Mouse (Mus musculus) olfactory bulb, adult 2 months (tissue): ENCODE data around the gene Hk1.

Source experiments
- CTCF ChIP-seq: fragments of 200-500 bp; IDR thresholded peaks from 2 replicates; pipeline ENCODE4 v1.5.1; 2012; ENCODE audit warnings: low read depth, mild to moderate bottlenecking, low read length, moderate library complexity; ENCODE audit not compliant: insufficient read depth
- POLR2A ChIP-seq: fragments of 200-500 bp; IDR thresholded peaks from 2 replicates; pipeline ENCODE4 v1.6.1; 2012; ENCODE audit warnings: mild to moderate bottlenecking, low read depth, low read length, moderate library complexity; ENCODE audit not compliant: insufficient read depth

- TF ChIP-seq CTCF (no peak), POLR2A (no peak)
Measured at GRCm38 (mm10) chr10:62228126-62228525, 151.6 kb downstream of the Hk1 start.
